Mouse (Mus musculus) liver, embryonic 14.5 days (tissue): ENCODE measurements around the gene Tmem88b.
A peak's percentile ranks its signal among the peaks of the same experiment; 100 is the strongest.

ENCODE experiments used
- CTCF ChIP-seq: IDR thresholded peaks from 2 replicates; pipeline ENCODE4 v1.5.1; 2016; ENCODE audit warnings: antibody characterized with exemption, low read depth, control low read depth
- EP300 ChIP-seq: IDR thresholded peaks from 2 replicates; pipeline ENCODE4 v1.6.1; 2016; ENCODE audit warnings: antibody characterized with exemption, low read depth

DNA sequence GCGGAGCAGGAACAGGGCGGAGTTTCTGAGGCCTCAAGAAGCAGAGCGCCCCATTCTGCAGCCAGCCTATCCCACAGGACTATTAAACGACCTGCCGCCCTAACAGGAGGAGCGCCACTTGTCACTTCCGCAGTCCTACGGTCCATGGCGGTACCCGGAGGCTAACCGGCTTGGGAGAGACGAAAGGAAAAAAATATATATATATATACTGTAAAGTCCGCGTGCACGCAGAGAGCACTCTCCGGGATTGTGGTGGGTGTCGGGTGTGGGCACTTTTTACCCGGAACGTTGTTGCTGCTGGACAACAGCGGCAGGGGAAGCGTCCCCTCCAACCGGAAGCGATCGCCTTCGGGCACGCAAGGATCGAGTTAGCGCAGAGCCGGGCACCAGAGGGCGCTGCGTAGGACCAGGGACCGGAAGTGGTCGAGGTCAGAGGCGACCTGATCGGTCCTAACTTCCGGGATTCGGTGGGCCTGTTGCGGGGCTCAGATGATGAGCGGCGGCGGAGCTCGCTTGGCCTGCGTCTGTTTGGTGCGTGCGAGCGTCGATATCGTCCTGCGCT, 45.6 kb upstream of the Tmem88b start, which contains the start of gene Aurkaip1:
- TF ChIP-seq CTCF = peak; percentile 98
- TF ChIP-seq EP300 = 0 out of 2 replicates have a peak, but pooled peaks have one; percentile 11
